Mouse (Mus musculus): ENCODE measurements around the gene Mansc1. TPM values are rescaled to one million over a fixed set of nuclear protein-coding genes. Genes with fewer than 3 reads are reported as not detected.
A peak's percentile ranks its signal among the peaks of the same experiment; 100 is the strongest.

Mansc1 gene
- polyA plus RNA-seq, 1 experiment from 2014 or later, result 0.93 TPM

DNA sequence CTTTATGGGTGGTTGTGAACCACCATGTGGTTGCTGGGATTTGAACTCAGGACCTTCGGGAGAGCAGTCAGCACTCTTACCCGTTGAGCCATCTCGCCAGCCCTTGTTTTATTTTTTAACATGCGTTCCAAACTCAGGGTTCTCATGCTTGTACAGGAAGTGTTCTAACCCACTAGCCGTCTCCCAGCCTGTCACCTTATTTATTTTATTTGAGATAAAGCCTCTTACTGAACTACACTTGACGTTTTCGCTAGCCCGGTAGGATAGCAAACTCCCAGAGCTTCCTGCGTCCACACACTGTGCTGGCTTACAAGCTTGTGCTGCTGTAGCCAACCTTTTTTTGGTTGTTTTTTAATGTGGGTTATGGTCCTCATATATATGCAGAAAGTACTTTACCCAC, 33.5 kb upstream of the Mansc1 start:
- no peak overlapping the region for H3K4me2 ChIP-seq (replicated peaks; ENCODE audit: low read depth, low read length)
- 85% methylated on average over 9 of the region's 9 CpGs for WGBS
- no peak overlapping the region for H3K9ac ChIP-seq (ENCODE audit: low read depth, low read length)
- no peaks in the 10 kb centered on the region for H3K27me3 ChIP-seq (ENCODE audit: control insufficient read depth, insufficient read depth, low read length)
- no peaks in the 10 kb centered on the region for H3K9me3 ChIP-seq (ENCODE audit: control insufficient read depth, low read length)
- DNase-seq (ENCODE audit: low spot score) (no peak), ATAC-seq (ENCODE audit: low FRiP score) (no peak)
- no peaks in the 10 kb centered on the region for H3K36me3 ChIP-seq (ENCODE audit: control insufficient read depth, insufficient read depth, low read length)
- no peak overlapping the region for H3K27ac ChIP-seq (ENCODE audit: low read depth, low read length)
- no peak overlapping the region for H3K4me3 ChIP-seq (ENCODE audit: low read depth, low read length)
- H3K4me1 ChIP-seq (replicated peaks; ENCODE audit: control insufficient read depth, insufficient read depth, low read length), result no peaks in the 10 kb centered on the region

DNA sequence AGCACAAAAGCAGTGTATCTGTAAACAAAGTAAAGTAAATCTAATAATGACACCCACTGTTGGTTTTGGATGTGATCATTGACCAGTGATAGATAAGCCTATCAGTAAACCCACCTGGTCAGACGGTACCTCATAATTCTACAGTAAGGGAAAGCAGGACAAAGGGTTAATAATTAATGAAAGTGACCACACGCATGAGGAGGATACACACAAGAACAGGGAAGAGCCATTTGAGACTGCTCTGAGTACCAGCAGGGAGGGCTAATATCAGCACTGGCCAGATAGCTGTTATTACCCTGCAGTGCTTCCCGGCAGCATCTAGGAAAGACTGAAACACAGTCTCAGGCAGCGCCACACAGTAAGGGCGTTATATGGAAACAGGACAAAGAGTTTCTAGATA, 32.3 kb upstream of the Mansc1 start:
- no peak for ATAC-seq (ENCODE audit: low FRiP score)

DNA sequence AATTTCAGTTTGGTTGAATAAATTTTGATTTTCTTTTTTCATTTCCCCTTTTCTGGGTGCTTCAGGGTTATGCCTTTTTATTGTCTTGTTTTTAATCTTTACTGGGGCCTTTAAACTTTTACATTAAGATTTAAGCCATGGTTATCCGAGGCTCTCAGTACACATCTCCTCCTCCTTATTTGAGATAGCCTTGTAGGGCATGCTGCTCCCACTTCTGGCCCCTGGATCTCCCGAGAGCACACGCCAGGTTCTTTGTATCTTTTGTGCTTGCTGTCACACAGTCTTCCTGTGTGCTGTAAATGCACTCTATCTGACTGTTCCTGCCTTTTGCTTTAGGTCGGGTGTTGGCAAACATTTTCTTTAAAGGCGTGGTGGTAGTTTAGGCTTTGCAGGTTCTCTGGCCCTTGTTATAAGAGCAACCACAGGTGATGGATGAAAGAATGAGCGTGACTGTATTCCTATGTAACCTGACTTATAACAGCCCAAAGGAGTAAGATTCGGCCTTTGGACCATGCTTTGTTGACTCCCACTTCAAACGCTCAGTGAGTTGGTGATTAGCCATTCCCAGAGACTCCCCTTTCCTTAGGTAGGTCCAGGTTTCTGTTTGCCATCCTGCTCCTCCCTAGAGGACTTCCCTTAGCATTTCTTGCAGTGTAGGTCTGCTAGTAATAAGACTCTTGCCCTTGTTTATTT, 28.6 kb upstream of the Mansc1 start:
- 84% methylated on average over 8 of the region's 8 CpGs for WGBS
- Histone ChIP-seq H3K4me1 (replicated peaks; ENCODE audit: control insufficient read depth, insufficient read depth, low read length) (no peaks in the 10 kb centered on the region), H3K9me3 (ENCODE audit: control insufficient read depth, low read length) (no peaks in the 10 kb centered on the region), H3K9ac (ENCODE audit: low read depth, low read length) (no peak overlapping the region), H3K27me3 (ENCODE audit: control insufficient read depth, insufficient read depth, low read length) (no peaks in the 10 kb centered on the region), H3K4me3 (ENCODE audit: low read depth, low read length) (no peak overlapping the region), H3K36me3 (ENCODE audit: control insufficient read depth, insufficient read depth, low read length) (no peaks in the 10 kb centered on the region), H3K4me2 (replicated peaks; ENCODE audit: low read depth, low read length) (no peak overlapping the region), H3K27ac (ENCODE audit: low read depth, low read length) (no peak overlapping the region)
- no peak for DNase-seq (ENCODE audit: low spot score)
- ATAC-seq (ENCODE audit: low FRiP score), result no peak

More for the DNA sequence above, 32.3 kb upstream of the Mansc1 start:
- H3K27ac ChIP-seq (ENCODE audit: low read depth, low read length), result no peak overlapping the region
- WGBS, result 82% methylated on average over 5 of the region's 5 CpGs
- H3K4me2 ChIP-seq (replicated peaks; ENCODE audit: low read depth, low read length), result no peak overlapping the region
- no peak for DNase-seq (ENCODE audit: low spot score)
- no peaks in the 10 kb centered on the region for H3K27me3 ChIP-seq (ENCODE audit: control insufficient read depth, insufficient read depth, low read length)
- no peak overlapping the region for H3K4me3 ChIP-seq (ENCODE audit: low read depth, low read length)
- no peak overlapping the region for H3K9ac ChIP-seq (ENCODE audit: low read depth, low read length)
- no peaks in the 10 kb centered on the region for H3K4me1 ChIP-seq (replicated peaks; ENCODE audit: control insufficient read depth, insufficient read depth, low read length)
- no peaks in the 10 kb centered on the region for H3K9me3 ChIP-seq (ENCODE audit: control insufficient read depth, low read length)
- H3K36me3 ChIP-seq (ENCODE audit: control insufficient read depth, insufficient read depth, low read length), result no peaks in the 10 kb centered on the region

DNA sequence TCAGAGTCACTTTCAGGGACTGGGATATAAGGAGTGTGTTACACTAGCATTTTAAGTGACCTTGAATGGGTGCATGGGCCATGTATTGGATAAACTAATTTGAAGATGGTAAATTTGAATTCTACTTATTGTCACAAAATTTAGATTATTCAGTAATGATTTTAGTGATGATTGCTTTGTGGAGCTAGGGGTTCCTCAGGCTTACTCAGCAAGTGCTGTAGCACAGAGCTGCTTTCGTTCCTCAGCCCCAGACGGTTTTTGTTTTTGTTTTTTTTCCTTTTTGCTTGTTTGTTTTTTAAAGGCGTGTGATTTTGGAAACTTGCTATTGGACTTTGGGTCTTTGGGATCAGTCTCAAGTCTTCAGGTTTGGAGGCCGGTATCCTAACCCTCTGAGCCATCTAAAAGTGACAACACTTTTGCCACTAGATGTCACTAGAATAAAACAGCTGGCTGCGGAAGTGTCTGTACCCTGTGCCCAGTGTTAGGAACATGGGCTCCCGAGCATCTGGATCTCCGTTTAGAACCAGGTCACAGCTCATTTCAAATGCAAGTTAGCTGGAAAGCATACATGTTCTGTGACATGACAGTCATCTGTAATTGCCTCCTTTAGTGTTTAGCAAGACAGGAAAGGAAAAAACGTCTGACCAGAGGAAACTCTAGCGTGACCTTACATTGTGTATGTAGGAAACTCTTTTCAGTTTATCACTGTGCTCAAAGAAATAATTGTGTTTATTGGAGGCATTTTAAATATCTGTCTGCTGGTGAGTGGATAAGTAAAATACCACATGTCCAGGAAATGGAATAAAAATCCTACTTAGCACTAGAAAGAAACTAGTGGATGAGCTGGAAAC, 27.0 kb upstream of the Mansc1 start:
- 23% methylated on average over 9 of the region's 9 CpGs for WGBS
- H3K27me3 ChIP-seq (ENCODE audit: control insufficient read depth, insufficient read depth, low read length), result no peaks in the 10 kb centered on the region
- H3K4me1 ChIP-seq (replicated peaks; ENCODE audit: control insufficient read depth, insufficient read depth, low read length), result no peaks in the 10 kb centered on the region
- no peak overlapping the region for H3K9ac ChIP-seq (ENCODE audit: low read depth, low read length)
- DNase-seq (ENCODE audit: low spot score) (peak; percentile 57), ATAC-seq (ENCODE audit: low FRiP score) (peak; percentile 71; the same call in 1 of the 2 replicates)
- no peaks in the 10 kb centered on the region for H3K9me3 ChIP-seq (ENCODE audit: control insufficient read depth, low read length)
- H3K36me3 ChIP-seq (ENCODE audit: control insufficient read depth, insufficient read depth, low read length), result no peaks in the 10 kb centered on the region
- no peak overlapping the region for H3K27ac ChIP-seq (ENCODE audit: low read depth, low read length)
- no peak overlapping the region for H3K4me2 ChIP-seq (replicated peaks; ENCODE audit: low read depth, low read length)
- H3K4me3 ChIP-seq (ENCODE audit: low read depth, low read length), result no peak overlapping the region

DNA sequence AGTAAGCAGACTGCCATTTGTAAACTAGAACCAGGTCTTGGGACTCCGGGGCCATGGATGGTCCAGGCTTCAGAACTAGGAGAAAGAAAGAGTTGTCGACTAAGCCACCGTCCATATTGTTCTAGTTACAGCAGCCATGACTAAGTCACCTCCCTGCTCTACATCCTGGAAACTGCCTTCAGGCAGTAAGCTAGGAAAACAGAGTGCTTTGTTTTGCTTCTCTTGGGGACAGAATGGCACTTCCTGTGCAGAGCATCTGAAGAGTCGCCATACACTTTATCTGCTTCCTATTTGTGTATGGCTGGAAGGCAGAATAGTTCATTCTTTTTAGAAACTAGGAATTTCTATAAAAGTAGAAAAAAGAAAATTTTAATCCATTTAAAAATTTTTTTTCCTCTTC, 24.2 kb upstream of the Mansc1 start:
- no peak for ATAC-seq (ENCODE audit: low FRiP score)
- Histone ChIP-seq H3K9me3 (ENCODE audit: control insufficient read depth, low read length) (no peaks in the 10 kb centered on the region), H3K4me2 (replicated peaks; ENCODE audit: low read depth, low read length) (no peak overlapping the region), H3K27me3 (ENCODE audit: control insufficient read depth, insufficient read depth, low read length) (no peaks in the 10 kb centered on the region), H3K36me3 (ENCODE audit: control insufficient read depth, insufficient read depth, low read length) (no peaks in the 10 kb centered on the region), H3K4me3 (ENCODE audit: low read depth, low read length) (no peak overlapping the region), H3K4me1 (replicated peaks; ENCODE audit: control insufficient read depth, insufficient read depth, low read length) (no peaks in the 10 kb centered on the region), H3K27ac (ENCODE audit: low read depth, low read length) (no peak overlapping the region), H3K9ac (ENCODE audit: low read depth, low read length) (no peak overlapping the region)
- WGBS, result 64% methylated on average over 4 of the region's 4 CpGs
- DNase-seq (ENCODE audit: low spot score), result no peak

DNA sequence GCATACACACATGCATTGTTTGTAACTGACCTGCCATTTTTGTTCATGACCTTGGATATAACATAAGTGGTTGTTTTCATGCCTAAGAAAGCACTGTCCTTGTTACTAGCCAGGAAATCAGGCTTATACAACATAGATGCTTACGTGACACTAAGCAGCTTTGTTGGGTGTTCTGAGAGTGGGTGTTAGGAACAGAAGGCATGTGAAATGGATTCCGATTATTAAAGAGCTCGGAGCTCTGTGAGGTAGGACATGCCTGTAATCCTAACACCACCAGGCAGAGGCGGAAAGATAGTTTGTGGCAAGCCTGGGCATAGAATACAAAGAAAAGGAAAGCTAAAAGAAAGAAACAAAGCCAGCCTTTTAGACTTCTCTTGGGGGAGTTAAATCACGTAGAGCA, 16.1 kb upstream of the Mansc1 start:
- DNase-seq (ENCODE audit: low spot score) (no peak), ATAC-seq (ENCODE audit: low FRiP score) (no peak)
- Histone ChIP-seq H3K27me3 (ENCODE audit: control insufficient read depth, insufficient read depth, low read length) (no peaks in the 10 kb centered on the region), H3K4me3 (ENCODE audit: low read depth, low read length) (no peak overlapping the region), H3K9me3 (ENCODE audit: control insufficient read depth, low read length) (no peaks in the 10 kb centered on the region), H3K9ac (ENCODE audit: low read depth, low read length) (no peak overlapping the region), H3K4me2 (replicated peaks; ENCODE audit: low read depth, low read length) (no peak overlapping the region), H3K27ac (ENCODE audit: low read depth, low read length) (no peak overlapping the region), H3K36me3 (ENCODE audit: control insufficient read depth, insufficient read depth, low read length) (no peaks in the 10 kb centered on the region), H3K4me1 (replicated peaks; ENCODE audit: control insufficient read depth, insufficient read depth, low read length) (no peaks in the 10 kb centered on the region; the same call in 1 of the 2 replicates)
- whole genome bisulfite sequencing, result 61% methylated on average over 5 of the region's 5 CpGs

DNA sequence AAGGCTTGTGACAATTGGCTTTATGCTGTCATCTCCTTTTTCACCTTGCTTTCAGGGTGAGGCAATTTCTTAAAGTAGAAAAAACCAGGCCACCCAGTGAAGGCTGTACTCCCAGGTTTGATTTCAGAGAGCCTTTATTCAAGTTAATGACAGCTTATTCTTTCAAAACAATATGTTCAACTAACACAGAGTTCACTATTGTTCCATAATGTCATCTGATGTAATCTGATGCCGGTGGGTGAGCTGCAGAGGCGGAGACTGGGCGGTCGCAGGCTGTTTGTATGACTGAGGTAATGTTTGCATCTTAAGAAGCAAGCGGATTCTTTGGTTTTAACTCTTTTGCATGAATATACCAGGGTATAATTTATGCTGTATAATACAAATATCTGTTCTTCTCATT, 15.3 kb upstream of the Mansc1 start:
- no peaks in the 10 kb centered on the region for H3K27me3 ChIP-seq (ENCODE audit: control insufficient read depth, insufficient read depth, low read length)
- no peak overlapping the region for H3K4me2 ChIP-seq (replicated peaks; ENCODE audit: low read depth, low read length)
- no peak overlapping the region for H3K4me3 ChIP-seq (ENCODE audit: low read depth, low read length)
- ATAC-seq (ENCODE audit: low FRiP score), result peak; percentile 61; the same call in 1 of the 2 replicates
- no peaks in the 10 kb centered on the region; the same call in 1 of the 2 replicates for H3K4me1 ChIP-seq (replicated peaks; ENCODE audit: control insufficient read depth, insufficient read depth, low read length)
- no peak overlapping the region for H3K27ac ChIP-seq (ENCODE audit: low read depth, low read length)
- H3K9ac ChIP-seq (ENCODE audit: low read depth, low read length), result no peak overlapping the region
- DNase-seq (ENCODE audit: low spot score), result peak; percentile 37
- no peaks in the 10 kb centered on the region for H3K36me3 ChIP-seq (ENCODE audit: control insufficient read depth, insufficient read depth, low read length)
- H3K9me3 ChIP-seq (ENCODE audit: control insufficient read depth, low read length), result no peaks in the 10 kb centered on the region
- 18% methylated on average over 5 of the region's 5 CpGs for WGBS

DNA sequence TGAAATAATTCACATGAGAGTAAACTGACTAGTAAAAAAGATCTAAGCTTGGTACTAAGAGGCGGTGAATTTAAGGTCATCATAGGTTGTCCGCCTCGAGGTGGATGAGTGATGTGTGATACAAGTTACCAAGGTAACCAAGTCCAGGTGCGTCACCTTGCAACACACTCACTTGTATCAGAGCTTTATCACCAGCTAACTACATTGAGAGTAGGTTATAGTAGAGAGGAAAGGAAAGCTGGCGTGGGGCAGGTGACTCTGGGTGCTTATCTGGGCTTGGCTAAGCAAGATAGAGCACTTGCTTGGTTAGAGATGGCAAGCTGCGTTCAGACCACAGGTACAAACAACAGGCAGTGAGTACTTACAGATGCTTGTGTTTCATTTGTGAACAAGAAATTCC, 14.5 kb upstream of the Mansc1 start:
- 92% methylated on average over 6 of the region's 6 CpGs for WGBS
- H3K4me3 ChIP-seq (ENCODE audit: low read depth, low read length), result no peak overlapping the region
- no peak overlapping the region for H3K9ac ChIP-seq (ENCODE audit: low read depth, low read length)
- no peaks in the 10 kb centered on the region for H3K27me3 ChIP-seq (ENCODE audit: control insufficient read depth, insufficient read depth, low read length)
- ATAC-seq (ENCODE audit: low FRiP score) (no peak), DNase-seq (ENCODE audit: low spot score) (no peak)
- H3K4me1 ChIP-seq (replicated peaks; ENCODE audit: control insufficient read depth, insufficient read depth, low read length), result no peaks in the 10 kb centered on the region; the same call in 1 of the 2 replicates
- H3K27ac ChIP-seq (ENCODE audit: low read depth, low read length), result no peak overlapping the region
- H3K9me3 ChIP-seq (ENCODE audit: control insufficient read depth, low read length), result no peaks in the 10 kb centered on the region
- H3K36me3 ChIP-seq (ENCODE audit: control insufficient read depth, insufficient read depth, low read length), result no peaks in the 10 kb centered on the region
- no peak overlapping the region for H3K4me2 ChIP-seq (replicated peaks; ENCODE audit: low read depth, low read length)

DNA sequence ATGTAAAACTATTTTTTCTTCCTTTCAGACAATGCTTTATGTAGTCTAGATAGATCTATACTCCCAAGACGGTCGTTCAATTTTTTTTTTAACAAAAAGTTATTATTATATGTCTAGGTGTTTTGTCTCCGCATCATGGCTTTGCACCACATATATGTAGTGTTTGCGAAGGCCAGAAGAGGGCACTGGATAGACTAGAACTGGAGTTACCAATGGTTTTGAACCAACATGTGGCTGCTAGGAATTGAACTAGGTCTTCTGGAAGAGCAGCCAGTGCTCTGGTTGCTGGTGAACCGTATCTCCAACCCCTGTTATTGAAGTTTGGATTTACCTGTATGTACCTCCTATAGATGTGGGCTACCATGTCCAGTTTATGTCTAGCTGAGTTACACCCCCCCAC, 11.0 kb upstream of the Mansc1 start:
- H3K4me1 ChIP-seq (replicated peaks; ENCODE audit: control insufficient read depth, insufficient read depth, low read length), result no peaks in the 10 kb centered on the region; the same call in 1 of the 2 replicates
- no peak overlapping the region for H3K9ac ChIP-seq (ENCODE audit: low read depth, low read length)
- WGBS, result 91% methylated on average over 5 of the region's 5 CpGs
- H3K27ac ChIP-seq (ENCODE audit: low read depth, low read length), result no peak overlapping the region
- no peaks in the 10 kb centered on the region for H3K9me3 ChIP-seq (ENCODE audit: control insufficient read depth, low read length)
- H3K27me3 ChIP-seq (ENCODE audit: control insufficient read depth, insufficient read depth, low read length), result no peaks in the 10 kb centered on the region
- DNase-seq (ENCODE audit: low spot score), result no peak
- no peak overlapping the region for H3K4me2 ChIP-seq (replicated peaks; ENCODE audit: low read depth, low read length)
- ATAC-seq (ENCODE audit: low FRiP score), result no peak
- H3K4me3 ChIP-seq (ENCODE audit: low read depth, low read length), result no peak overlapping the region
- no peaks in the 10 kb centered on the region for H3K36me3 ChIP-seq (ENCODE audit: control insufficient read depth, insufficient read depth, low read length)

All from hindbrain, embryonic 11.5 days (tissue).